Mouse (Mus musculus): ENCODE results near the gene Iars.

GRCm38 (mm10) chr13:49708311-49708710 lies 26.4 kb downstream of the Iars start:
- no peak for TF ChIP-seq NRF1 (IDR thresholded peaks at IDR 0.05; ENCODE audit: insufficient read depth, low read depth, low read length, poor library complexity, severe bottlenecking)
- TF ChIP-seq CTCF (IDR thresholded peaks at IDR 0.05 in 2 of 3, conservative IDR thresholded peaks at IDR 0.05 in 1 of 3; ENCODE audit: control insufficient read depth in 1 of 3, insufficient read depth in 1 of 3, low read depth in 2 of 3, low read length in 3 of 3, poor library complexity in 1 of 3, severe bottlenecking in 1 of 3), result no peak
- TF ChIP-seq EP300 (IDR thresholded peaks at IDR 0.05; ENCODE audit: low read depth in 1 of 2, low read length in 2 of 2), result no peak
- TF ChIP-seq USF2 (IDR thresholded peaks at IDR 0.05; ENCODE audit: borderline replicate concordance in 1 of 2, insufficient read depth in 1 of 2, low read depth in 1 of 2, low read length in 2 of 2), result no peak
- no peak for TF ChIP-seq UBTF (IDR thresholded peaks at IDR 0.05; ENCODE audit: borderline replicate concordance, insufficient read depth, low read depth, low read length)
